Mouse (Mus musculus) G1E (cell line): ENCODE results near the gene 1700061G19Rik.

ENCODE experiments used
- CTCF ChIP-seq: IDR thresholded peaks from 2 replicates; pipeline ENCODE4 v1.5.1; 2012; ENCODE audit warnings: low read depth, low read length, inconsistent platforms, mixed read lengths
- GATA1 ChIP-seq: IDR thresholded peaks from 2 replicates; pipeline ENCODE4 v1.6.1; 2012; ENCODE audit warnings: borderline replicate concordance, low read length, inconsistent platforms, mixed read lengths

- TF ChIP-seq CTCF (no peak), GATA1 (no peak)
Observed at GRCm38 (mm10) chr17:56830411-56831110, 44.7 kb upstream of the 1700061G19Rik start, which contains the start of gene Rfx2.
